Mouse (Mus musculus): ENCODE measurements around the gene Insig1.
A peak's percentile ranks its signal among the peaks of the same experiment; 100 is the strongest.

Gene Insig1

DNA sequence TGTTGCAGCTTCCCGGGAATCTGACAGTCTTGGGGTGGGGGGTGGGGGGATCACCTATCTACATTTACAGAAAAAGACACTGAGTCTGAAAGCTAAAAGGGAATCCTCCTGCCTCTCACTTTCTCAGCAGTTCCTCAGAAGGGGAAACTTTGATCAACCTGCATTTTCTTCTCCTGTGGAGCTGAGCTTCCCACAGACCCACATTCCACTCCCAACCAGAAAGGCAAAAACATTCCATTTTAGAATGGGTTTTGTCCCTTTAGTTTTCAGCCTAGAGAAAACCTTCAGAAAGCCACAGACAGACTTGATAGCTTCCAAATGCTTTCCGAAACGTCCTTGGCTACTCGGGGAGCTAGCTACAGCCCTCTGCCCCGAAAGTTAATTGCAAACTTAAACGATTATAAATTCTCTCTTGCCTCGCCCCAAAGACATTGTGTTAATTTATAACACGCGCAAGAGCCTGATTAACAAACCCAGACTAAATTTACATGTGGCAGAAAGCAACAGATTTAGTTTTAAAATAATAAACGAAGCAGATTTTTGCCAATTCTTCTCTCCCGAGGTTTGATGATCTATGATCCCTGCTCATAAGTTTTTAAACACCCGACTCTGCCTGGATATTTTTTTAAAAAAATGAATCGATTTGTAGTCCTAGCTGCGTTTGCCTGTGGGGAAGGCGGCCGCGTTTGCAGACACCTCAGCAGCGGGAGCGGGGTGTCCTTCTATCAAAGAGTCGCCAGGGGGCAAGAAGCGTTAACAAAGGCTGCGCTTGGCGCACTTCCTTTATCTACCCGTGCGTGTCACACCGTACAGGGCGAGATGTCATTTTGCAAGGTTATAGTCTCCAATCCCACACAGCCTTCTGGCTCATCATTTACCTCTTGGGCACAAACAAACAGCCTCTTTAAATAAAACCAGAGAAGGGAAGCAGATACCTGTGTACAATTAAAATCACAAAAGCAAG is 51.6 kb downstream of the Insig1 start:
- DNase-seq = peak; percentile 67

DNA sequence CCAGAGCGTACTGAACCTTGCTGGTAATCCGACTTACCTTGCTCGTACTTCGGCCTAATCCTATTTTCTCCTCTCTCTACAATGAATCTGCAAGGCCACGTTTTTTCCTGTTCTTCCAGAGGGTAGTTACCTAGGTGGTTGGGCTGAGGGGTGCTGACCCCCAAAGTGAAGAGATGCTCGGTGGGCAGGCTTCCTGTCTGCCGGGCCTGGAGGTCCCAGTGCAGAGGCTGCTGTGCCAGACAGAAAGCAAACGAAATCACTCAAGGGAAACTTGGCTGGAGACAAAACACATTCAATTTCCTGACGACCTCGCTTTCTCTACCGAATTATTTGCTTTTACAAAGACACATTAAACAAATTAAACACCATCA is 52.3 kb downstream of the Insig1 start:
- DNase-seq = no peak

DNA sequence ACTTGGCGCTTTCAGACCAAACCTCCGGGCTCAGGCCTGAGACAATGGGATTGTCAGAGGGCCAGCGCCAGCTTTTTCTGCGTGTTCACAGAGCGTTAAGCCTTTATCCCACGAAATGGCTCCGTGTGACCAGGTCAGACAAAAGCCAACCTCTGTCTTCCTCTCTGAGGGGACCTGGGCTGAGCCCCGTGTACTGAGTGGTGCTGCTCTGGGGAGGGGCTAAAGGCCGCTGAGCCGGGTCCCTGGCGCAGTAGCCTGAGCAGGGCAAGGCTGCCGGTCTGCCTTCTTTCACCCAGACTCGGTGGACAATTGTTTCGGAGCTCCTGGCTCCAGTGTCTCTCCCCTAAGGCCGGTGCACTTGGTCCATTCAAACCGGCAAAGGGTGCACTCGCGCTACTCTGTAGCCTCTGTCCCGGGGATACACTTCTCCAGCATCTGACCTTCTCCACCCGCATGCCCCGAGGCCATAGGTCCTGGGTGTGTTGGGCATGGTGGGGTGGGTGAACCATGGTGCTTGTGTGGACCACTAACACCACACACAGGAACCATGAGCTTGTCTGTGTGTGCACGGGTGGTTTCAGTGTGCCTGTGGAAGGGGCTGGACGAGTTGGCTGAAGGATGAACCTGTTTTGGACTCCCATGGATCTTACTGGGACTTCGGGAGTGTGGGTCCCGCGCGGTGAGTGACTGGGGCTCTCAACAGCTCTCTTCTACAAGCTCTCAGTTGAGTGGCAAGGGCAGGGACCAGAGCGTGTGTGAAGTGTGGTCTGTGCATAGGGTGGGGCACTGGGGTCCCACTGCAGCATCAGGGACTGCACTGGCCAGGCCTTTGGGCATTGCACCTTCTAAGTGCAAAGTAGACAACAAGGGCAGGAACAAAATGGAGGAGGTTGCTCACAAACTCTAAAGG is 53.4 kb downstream of the Insig1 start:
- no peak for DNase-seq

All from thymus, postnatal 14 days (tissue).